Mouse (Mus musculus): ENCODE measurements around the gene Zfpm1. TPM values are rescaled to one million over a fixed set of nuclear protein-coding genes. Genes with fewer than 3 reads are reported as not detected.

The Zfpm1 gene
- polyA plus RNA-seq, 1 experiment from 2014 or later: 0.88 TPM

DNA sequence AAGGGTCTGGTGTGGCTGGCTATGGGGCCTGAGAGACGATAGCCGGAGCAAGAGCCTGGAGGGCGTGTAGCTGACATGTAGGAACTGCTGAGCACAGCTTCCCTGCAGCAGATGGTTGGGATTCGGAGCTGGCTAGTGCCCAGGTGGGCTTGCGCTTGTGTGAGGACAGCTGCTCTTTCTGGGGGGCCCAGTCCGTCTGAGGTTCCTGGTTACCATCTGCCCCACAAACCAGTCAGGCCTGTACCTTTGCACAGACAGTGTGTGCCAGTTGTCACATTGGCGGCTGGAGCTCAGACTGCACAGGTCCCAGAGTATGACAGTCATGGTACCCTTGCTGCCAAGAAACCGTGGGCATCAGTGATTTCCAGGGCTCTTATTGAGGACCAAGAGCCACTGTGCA, 25.9 kb downstream of the Zfpm1 start:
- Histone ChIP-seq H3K4me1 (peaks cover 36% of the 10 kb centered on the region), H3K9me3 (no peaks in the 10 kb centered on the region), H3K4me3 (no peak overlapping the region), H3K27ac (peak overlapping the region; percentile 27; the same call in 1 of the 2 replicates), H3K27me3 (ENCODE audit: poor library complexity, severe bottlenecking) (no peaks in the 10 kb centered on the region), H3K36me3 (replicated peaks) (no peaks in the 10 kb centered on the region)
- 91% methylated on average over 8 of the region's 8 CpGs for WGBS
- no peak for DNase-seq (ENCODE audit: extremely low spot score, low spot score)

DNA sequence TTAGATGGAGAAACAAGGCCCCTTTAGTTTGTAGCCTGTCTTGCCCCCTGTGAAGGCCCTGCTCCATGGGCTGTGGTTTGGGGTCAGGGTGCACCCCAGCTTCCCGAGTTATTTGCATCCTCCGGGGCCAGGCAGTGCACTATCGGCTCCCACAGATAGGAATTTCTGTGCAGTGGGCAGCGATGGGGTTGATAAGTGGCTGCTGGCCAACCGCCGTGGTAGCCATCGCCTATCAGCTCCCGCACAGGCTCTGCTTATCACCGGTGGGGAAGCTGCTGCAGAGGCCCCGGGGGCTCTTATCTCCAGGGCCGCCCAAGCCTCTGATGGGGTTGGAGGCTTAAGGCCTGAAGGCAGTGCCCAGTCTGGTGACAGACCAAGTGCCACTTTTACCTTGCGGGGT, 27.3 kb downstream of the Zfpm1 start:
- WGBS: 89% methylated on average over 12 of the region's 12 CpGs
- no peaks in the 10 kb centered on the region for H3K9me3 ChIP-seq
- DNase-seq (ENCODE audit: extremely low spot score, low spot score): no peak
- H3K4me3 ChIP-seq: no peak overlapping the region
- no peaks in the 10 kb centered on the region for H3K36me3 ChIP-seq (replicated peaks)
- H3K4me1 ChIP-seq: peaks cover 36% of the 10 kb centered on the region
- no peaks in the 10 kb centered on the region for H3K27me3 ChIP-seq (ENCODE audit: poor library complexity, severe bottlenecking)
- H3K27ac ChIP-seq: peak overlapping the region; percentile 48; the same call in 1 of the 2 replicates

DNA sequence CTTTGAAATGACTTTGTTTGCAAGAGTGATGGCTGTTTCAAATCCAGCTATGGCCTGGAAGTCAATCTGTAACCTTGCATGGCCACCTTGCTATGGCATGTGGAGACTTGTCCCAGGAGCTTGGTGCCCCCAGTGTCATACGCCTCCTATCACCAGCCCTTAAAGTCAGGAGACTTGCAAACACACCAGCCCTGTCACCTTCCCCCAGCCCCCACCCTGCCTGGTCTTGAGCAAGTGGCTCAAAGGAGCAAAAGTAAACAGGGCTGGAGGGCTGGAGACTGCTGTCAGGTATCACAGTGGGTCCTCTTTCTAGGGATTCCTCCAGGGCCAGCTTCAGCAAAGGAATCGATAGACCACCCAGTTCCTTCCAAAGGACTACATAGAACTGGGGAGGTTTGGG, 29.2 kb downstream of the Zfpm1 start:
- peaks cover 44% of the 10 kb centered on the region for H3K4me1 ChIP-seq

DNA sequence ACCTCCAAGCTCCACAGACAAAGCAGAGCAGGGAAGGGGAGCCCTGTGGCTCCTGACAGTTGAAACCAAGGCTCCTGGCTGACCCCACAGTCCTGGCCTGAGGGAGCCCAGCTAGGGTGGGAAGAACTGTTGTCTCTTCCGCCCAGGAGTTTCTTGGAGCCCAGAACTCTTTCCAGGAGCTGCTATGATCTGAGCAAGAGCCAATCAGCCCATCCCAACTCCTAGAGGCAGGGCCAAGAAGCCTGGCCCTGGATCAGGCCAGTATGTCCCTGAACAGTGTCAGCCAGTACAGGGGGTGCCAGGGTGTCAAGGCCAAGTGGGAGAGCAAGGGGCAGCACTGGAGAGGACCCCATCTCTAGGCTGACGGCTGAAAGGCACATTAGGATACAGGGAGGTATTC, 30.6 kb downstream of the Zfpm1 start:
- no peaks in the 10 kb centered on the region for H3K27me3 ChIP-seq (ENCODE audit: poor library complexity, severe bottlenecking)
- peak overlapping the region; percentile 70 for H3K27ac ChIP-seq
- DNase-seq (ENCODE audit: extremely low spot score, low spot score): no peak
- WGBS: 73% methylated on average over 2 of the region's 2 CpGs
- H3K9me3 ChIP-seq: no peaks in the 10 kb centered on the region
- no peak overlapping the region for H3K4me3 ChIP-seq
- peaks cover 50% of the 10 kb centered on the region for H3K4me1 ChIP-seq
- H3K36me3 ChIP-seq (replicated peaks): no peaks in the 10 kb centered on the region

More for the DNA sequence above, 29.2 kb downstream of the Zfpm1 start:
- H3K4me3 ChIP-seq: no peak overlapping the region
- no peaks in the 10 kb centered on the region for H3K9me3 ChIP-seq
- no peaks in the 10 kb centered on the region for H3K27me3 ChIP-seq (ENCODE audit: poor library complexity, severe bottlenecking)
- no peak for DNase-seq (ENCODE audit: extremely low spot score, low spot score)
- WGBS: 96% methylated on average over 2 of the region's 2 CpGs
- peak overlapping the region; percentile 58; the same call in 1 of the 2 replicates for H3K27ac ChIP-seq
- H3K36me3 ChIP-seq (replicated peaks): no peaks in the 10 kb centered on the region

DNA sequence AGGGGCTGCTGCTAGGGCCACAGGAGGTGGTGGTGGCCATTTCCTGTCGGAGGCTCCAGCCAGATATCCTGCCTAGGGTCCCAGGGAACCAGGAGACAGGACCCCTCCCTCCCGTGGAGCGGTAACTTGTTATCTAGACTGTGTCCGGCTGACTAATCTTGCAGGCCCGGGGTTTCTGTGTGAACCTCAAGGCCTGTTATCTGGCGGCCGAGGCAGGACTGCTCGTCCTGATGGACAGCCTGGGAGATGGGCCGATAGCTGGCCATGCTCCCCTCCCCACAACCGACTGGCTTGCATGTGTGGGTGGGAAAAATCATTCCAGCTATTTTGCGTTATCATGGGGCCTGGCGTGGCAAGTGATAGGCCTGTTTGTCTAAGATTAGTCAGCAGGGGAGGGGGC, 31.4 kb downstream of the Zfpm1 start:
- Histone ChIP-seq H3K27ac (peak overlapping the region; percentile 70), H3K9me3 (no peaks in the 10 kb centered on the region), H3K4me3 (no peak overlapping the region), H3K4me1 (peaks cover 58% of the 10 kb centered on the region), H3K36me3 (replicated peaks) (no peaks in the 10 kb centered on the region), H3K27me3 (ENCODE audit: poor library complexity, severe bottlenecking) (0 out of 2 replicates have a peak, but pooled peaks cover 5% of the 10 kb centered on the region)
- no peak for DNase-seq (ENCODE audit: extremely low spot score, low spot score)
- 75% methylated on average over 12 of the region's 12 CpGs for WGBS

DNA sequence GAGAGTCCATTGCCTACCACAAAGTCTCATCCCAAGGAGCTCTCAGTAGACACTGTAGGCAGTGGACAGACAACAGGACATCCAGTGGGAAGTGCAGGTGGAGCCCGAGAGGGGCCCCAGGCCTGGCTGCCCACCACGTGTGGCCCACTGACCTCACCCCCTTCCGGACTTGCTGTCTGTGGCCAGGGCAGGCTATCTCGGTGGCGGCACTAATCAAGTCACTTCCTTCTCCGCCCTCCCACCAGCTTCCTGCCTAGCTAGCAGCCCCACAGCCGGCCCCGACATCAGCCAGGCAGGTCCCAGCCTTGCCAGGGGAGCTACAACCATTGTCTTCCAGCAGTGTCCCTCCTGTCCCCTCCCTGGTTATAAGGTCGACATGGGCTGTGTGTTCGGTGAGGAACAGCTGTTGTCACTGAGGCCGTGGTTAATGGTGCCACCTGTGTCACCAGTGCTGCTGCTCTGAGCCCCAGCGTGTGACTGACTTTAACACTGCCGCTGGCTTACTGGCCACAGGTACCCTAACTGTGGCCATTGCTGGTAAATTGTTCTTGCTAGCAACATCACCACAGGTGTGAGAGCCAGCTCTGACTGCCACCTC, 33.1 kb downstream of the Zfpm1 start:
- WGBS: 65% methylated on average over 13 of the region's 13 CpGs
- H3K27me3 ChIP-seq (ENCODE audit: poor library complexity, severe bottlenecking): peaks cover 11% of the 10 kb centered on the region; the same call in 1 of the 2 replicates
- no peak overlapping the region for H3K4me3 ChIP-seq
- H3K4me1 ChIP-seq: peaks cover 75% of the 10 kb centered on the region
- peak overlapping the region; percentile 70 for H3K27ac ChIP-seq
- H3K9me3 ChIP-seq: no peaks in the 10 kb centered on the region
- DNase-seq (ENCODE audit: extremely low spot score, low spot score): no peak
- no peaks in the 10 kb centered on the region for H3K36me3 ChIP-seq (replicated peaks)

DNA sequence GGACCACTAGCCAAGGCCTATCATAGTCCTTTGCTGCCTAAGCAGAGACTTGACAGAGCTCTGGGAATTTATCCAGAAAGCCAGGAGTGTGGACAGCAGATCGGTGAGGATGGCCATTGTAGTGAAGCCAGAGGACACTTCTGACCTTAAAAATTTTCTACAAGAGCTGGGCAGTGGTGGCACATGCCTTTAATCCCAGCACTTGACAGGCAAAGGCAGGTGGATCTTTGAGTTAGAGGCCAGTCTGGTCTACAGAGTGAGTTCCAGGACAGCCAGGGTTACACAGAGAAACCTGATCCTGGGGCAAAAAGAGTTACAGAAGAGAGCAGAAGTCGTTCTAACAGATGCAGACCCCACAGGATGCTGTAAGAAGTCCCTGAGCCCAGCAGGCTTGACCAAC, 34.5 kb downstream of the Zfpm1 start:
- 66% methylated on average over 2 of the region's 2 CpGs for WGBS
- DNase-seq (ENCODE audit: extremely low spot score, low spot score): no peak
- H3K36me3 ChIP-seq (replicated peaks): no peaks in the 10 kb centered on the region
- peaks cover 87% of the 10 kb centered on the region for H3K4me1 ChIP-seq
- no peak overlapping the region for H3K4me3 ChIP-seq
- peaks cover 11% of the 10 kb centered on the region for H3K27me3 ChIP-seq (ENCODE audit: poor library complexity, severe bottlenecking)
- H3K27ac ChIP-seq: peak overlapping the region; percentile 40; the same call in 1 of the 2 replicates
- H3K9me3 ChIP-seq: no peaks in the 10 kb centered on the region

DNA sequence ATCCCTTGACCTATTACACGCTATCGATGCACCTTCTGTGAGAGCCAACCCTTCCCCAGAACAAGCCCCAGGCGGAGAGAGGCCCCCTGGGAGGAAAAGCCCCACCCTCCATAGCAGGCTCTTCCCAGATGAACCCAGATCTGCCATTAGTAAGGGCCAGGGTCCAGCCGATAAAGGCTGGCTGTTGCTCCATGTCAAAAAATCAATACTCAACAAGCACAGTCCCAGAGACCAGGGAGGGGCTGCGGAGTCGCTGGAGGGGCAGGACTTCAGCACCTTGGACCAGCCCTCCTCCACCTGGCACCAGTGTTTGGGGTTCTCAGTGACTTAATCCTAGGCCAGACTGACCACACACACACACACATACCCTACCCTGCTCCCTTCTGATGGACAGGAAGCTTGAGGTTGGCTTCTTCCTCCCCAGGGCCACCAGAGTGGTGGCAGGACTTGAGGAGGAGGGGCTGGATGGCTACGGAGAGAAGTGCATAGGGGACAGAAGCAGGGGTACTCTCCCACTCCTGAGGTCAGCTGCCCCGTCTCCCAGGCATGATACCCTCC, 36.1 kb downstream of the Zfpm1 start:
- peaks cover 91% of the 10 kb centered on the region for H3K4me1 ChIP-seq
- no peak for DNase-seq (ENCODE audit: extremely low spot score, low spot score)
- H3K4me3 ChIP-seq: no peak overlapping the region
- H3K9me3 ChIP-seq: no peaks in the 10 kb centered on the region
- H3K27me3 ChIP-seq (ENCODE audit: poor library complexity, severe bottlenecking): peaks cover 11% of the 10 kb centered on the region
- peak overlapping the region; percentile 68 for H3K27ac ChIP-seq
- WGBS: 47% methylated on average over 8 of the region's 8 CpGs
- H3K36me3 ChIP-seq (replicated peaks): no peaks in the 10 kb centered on the region

DNA sequence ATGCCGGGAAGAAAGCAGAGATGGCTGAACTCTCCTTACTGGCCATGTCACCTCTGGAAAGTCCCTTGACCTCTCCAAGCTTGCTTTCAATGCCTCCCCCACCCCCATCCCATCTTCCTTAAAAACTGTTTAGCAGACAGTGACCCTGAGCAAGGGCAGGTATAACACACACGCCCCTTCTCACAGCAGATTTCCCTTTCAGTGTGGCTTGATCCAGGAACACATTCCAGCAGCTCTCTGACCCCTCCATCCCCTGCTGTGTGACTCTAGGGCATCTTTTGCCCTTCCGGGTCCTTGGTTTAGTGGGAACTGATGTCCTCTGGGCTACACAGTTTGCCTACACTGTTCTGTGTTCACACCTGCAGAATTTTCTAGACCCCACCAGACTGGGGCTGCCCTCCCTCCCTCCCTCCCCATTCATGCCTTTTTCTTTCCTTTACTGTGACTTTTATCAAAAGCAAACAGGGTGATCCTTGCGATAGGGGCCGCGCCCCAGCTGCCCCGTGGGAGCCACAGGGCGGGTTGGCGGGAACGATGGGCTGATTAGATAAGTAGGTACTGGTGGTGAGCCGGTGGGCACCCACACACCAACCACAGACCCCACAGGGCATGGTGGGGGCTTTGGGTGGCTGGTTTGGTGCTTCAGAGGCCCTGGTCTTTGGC, 37.2 kb downstream of the Zfpm1 start:
- Histone ChIP-seq H3K4me1 (peaks cover 90% of the 10 kb centered on the region), H3K9me3 (no peaks in the 10 kb centered on the region), H3K4me3 (no peak overlapping the region), H3K27me3 (ENCODE audit: poor library complexity, severe bottlenecking) (peaks cover 18% of the 10 kb centered on the region), H3K36me3 (replicated peaks) (no peaks in the 10 kb centered on the region), H3K27ac (peak overlapping the region; percentile 68)
- no peak for DNase-seq (ENCODE audit: extremely low spot score, low spot score)
- WGBS: 74% methylated on average over 11 of the region's 11 CpGs

DNA sequence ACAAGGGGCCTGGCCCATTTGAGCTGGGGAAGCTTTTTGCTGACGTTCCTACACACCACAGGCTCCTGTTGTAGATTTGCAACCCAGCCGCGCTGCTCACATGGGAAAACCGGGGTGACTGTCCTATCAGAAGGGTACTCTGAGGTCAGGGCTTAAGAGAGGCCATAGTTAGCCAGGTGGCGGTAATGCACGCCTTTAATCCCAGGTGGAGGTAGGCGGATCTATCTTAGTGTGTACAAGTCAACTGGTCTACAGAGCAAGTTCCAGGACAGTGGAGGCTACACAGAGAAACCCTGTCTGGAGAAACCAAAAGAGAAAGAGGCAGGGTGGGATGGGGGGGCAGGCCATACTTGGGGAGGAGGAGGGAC, 37.8 kb downstream of the Zfpm1 start:
- no peak for DNase-seq (ENCODE audit: extremely low spot score, low spot score)

DNA sequence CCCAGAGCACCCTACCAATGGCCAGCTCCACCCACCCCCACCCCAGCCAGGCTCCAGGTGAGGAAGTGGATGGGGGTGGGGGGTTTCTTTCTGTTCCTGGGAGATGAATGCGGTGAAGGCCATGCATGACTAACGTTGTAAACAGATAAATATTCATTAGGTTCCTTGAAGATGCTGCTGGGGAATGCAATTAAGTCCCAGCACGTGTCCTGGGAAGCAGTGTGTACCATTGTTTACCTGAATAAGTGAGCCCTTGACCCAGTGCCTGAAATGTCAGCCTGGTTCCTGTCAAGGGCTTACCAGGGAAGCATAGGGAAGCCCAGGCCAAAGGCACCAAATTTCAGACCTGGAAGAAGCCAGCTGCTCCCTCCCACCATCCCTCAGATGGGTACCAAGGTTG, 38.6 kb downstream of the Zfpm1 start:
- Histone ChIP-seq H3K4me1 (peaks cover 90% of the 10 kb centered on the region), H3K9me3 (no peaks in the 10 kb centered on the region), H3K27me3 (ENCODE audit: poor library complexity, severe bottlenecking) (peaks cover 30% of the 10 kb centered on the region), H3K36me3 (replicated peaks) (no peaks in the 10 kb centered on the region), H3K27ac (peak overlapping the region; percentile 58; the same call in 1 of the 2 replicates), H3K4me3 (no peak overlapping the region)
- WGBS: 12% methylated on average over 3 of the region's 3 CpGs
- no peak for DNase-seq (ENCODE audit: extremely low spot score, low spot score)

More for the DNA sequence above, 37.8 kb downstream of the Zfpm1 start:
- Histone ChIP-seq H3K4me1 (peaks cover 90% of the 10 kb centered on the region), H3K27ac (peak overlapping the region; percentile 68), H3K27me3 (ENCODE audit: poor library complexity, severe bottlenecking) (peaks cover 21% of the 10 kb centered on the region), H3K9me3 (no peaks in the 10 kb centered on the region), H3K4me3 (no peak overlapping the region), H3K36me3 (replicated peaks) (no peaks in the 10 kb centered on the region)
- 73% methylated on average over 7 of the region's 7 CpGs for WGBS

DNA sequence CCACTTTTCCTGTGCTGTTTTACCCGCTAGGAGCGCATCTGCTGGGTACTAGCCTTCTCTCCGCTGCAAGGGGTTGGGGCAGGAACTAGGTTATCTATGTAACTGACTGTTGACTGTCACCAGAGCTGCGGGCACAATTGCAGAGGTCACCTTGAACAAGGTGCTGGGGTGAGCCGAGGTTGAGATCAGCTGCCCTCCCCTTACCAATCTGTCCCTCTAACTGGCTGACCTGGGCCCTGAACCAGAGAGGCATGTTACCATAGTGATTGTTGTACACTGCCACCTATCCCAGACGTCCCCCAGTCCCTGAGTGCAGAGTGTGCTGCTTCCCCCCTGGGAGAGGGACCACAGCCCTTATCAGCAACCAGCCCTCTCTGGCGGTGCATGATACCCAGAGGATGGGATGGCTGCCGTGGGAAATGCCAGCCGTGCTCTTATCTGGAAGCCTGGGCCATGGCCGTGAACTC, 39.5 kb downstream of the Zfpm1 start:
- no peak for DNase-seq (ENCODE audit: extremely low spot score, low spot score)
- no peaks in the 10 kb centered on the region for H3K9me3 ChIP-seq
- H3K36me3 ChIP-seq (replicated peaks): no peaks in the 10 kb centered on the region
- peaks cover 39% of the 10 kb centered on the region for H3K27me3 ChIP-seq (ENCODE audit: poor library complexity, severe bottlenecking)
- peak overlapping the region; percentile 2 for H3K27ac ChIP-seq
- H3K4me1 ChIP-seq: peaks cover 92% of the 10 kb centered on the region
- no peak overlapping the region for H3K4me3 ChIP-seq
- WGBS: 68% methylated on average over 10 of the region's 10 CpGs

DNA sequence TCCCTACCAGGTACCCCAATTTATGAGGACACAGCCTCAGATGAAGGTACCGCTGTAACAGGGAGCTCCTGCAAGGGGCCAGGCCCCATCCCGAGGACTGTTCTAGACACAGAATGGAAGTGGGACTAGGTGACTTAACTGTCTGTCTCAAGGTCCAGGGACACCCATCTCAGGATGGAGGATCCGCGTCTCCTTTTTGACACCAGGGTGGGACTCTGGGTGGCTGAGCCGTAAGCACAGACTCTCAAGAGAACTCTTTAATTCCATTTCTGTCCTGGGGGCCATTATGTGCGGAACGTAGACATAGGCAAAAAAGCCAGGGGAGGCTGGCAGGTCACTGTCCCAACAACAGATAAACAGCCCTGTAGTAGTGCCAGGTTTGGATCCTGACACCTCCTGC, 40.2 kb downstream of the Zfpm1 start:
- H3K27ac ChIP-seq: peak overlapping the region; percentile 70
- peaks cover 45% of the 10 kb centered on the region for H3K27me3 ChIP-seq (ENCODE audit: poor library complexity, severe bottlenecking)
- H3K4me3 ChIP-seq: no peak overlapping the region
- no peaks in the 10 kb centered on the region for H3K9me3 ChIP-seq
- no peaks in the 10 kb centered on the region for H3K36me3 ChIP-seq (replicated peaks)
- 89% methylated on average over 7 of the region's 7 CpGs for WGBS
- H3K4me1 ChIP-seq: peaks cover 87% of the 10 kb centered on the region
- no peak for DNase-seq (ENCODE audit: extremely low spot score, low spot score)
